Mouse (Mus musculus) bone marrow, adult 2 months (tissue): ENCODE results near the gene Tmem51. TPM values are rescaled to one million over a fixed set of nuclear protein-coding genes. Genes with fewer than 3 reads are reported as not detected.

Experiments used
- H3K27ac ChIP-seq: fragments of 200-500 bp; 2 replicates; pipeline ENCODE4 v1.5.1; 2012; ENCODE audit warnings: low read depth, mild to moderate bottlenecking, control low read depth, inconsistent platforms, low read length; ENCODE audit not compliant: control insufficient read depth, poor library complexity, insufficient read depth
- H3K4me1 ChIP-seq: fragments of 200-500 bp; 2 replicates; pipeline ENCODE4 v1.6.1; 2011; ENCODE audit warnings: low read length; ENCODE audit not compliant: control insufficient read depth, insufficient read depth
- H3K4me3 ChIP-seq: fragments of 200-500 bp; replicated peaks from 2 replicates; pipeline ENCODE3; 2011; ENCODE audit warnings: mild to moderate bottlenecking, low read depth, low read length, control low read depth; ENCODE audit not compliant: control insufficient read depth
- CTCF ChIP-seq: fragments of 200-500 bp; IDR thresholded peaks from 2 replicates; pipeline ENCODE4 v1.5.1; 2011; ENCODE audit warnings: low read length, control low read depth; ENCODE audit not compliant: control insufficient read depth, insufficient read depth
- POLR2A ChIP-seq: fragments of 200-500 bp; IDR thresholded peaks from 2 replicates; pipeline ENCODE4 v1.6.1; 2011; ENCODE audit warnings: low read depth, mild to moderate bottlenecking, control low read depth, low read length, borderline replicate concordance; ENCODE audit not compliant: control insufficient read depth
- WGBS: fragments of 180-500 bp; shearing (Covaris S2); methylation state at CpG from one replicate; pipeline ENCODE4 v1.1.7; 2018; 5-methylcytosine and 5-hydroxymethylcytosine counted together
- polyA plus RNA-seq: library from polyadenylated mRNA; stranded (reverse); fragments of >200 nt; gene quantifications from 2 replicates; pipeline ENCODE4 v1.2.4, GENCODE M21; 2011; ENCODE audit warnings: low replicate concordance; ENCODE audit not compliant: missing spikeins, insufficient read depth, insufficient read length

Gene Tmem51
- polyA plus RNA-seq, 1 experiment = 5.9 TPM

GRCm38 (mm10) chr4:142077572-142078271 is 6.4 kb downstream of the Tmem51 start:
- Histone ChIP-seq H3K4me3 (no peak overlapping the region), H3K27ac (no peak overlapping the region), H3K4me1 (peaks cover 9% of the 10 kb centered on the region)
- 15% methylated on average over 18 of the region's 18 CpGs for WGBS
- TF ChIP-seq POLR2A = no peak
- no peak for TF ChIP-seq CTCF

DNA sequence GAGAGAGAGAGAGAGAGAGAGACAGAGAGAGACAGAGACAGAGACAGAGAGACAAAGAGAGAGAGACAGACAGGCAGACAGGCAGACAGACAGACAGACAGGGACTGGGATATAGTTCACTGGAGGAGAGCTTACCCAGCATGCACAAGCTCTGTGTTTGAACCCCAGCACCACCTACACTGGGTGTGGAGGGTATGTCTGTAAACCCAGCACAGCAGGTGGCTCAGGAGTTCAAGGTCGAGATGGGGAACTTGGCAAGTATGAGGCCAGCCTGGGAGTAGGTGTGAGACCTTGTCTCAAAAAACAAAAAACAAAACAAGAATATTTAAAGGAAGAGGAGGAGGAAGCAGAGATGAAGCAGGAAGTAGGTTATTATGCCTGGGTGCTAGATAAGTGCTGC is 7.2 kb downstream of the Tmem51 start:
- Histone ChIP-seq H3K4me1 (peaks cover 9% of the 10 kb centered on the region), H3K4me3 (no peak overlapping the region), H3K27ac (no peak overlapping the region)
- TF ChIP-seq POLR2A (no peak), CTCF (no peak)
- WGBS = 21% methylated on average over 1 of the region's 1 CpGs

DNA sequence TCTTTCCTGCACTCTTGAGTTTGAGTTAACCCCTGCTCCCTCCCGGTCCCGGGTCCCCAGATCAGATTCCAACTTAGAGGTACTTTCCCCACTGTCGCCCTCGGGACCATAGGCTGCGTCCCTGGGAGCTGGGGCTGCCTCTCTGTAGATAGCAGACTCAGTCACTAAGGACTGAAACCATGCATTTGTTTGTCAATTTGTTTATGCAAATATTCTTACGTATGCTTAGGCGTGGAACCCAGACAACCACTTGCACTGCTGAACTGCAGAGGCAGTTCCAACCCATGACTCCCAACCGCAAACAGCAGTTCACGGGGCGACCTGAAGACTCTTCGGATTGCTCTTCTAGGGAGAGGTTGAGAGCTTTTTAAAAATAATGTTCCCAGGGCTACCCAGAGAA is 8.2 kb downstream of the Tmem51 start:
- WGBS = 87% methylated on average over 11 of the region's 11 CpGs

DNA sequence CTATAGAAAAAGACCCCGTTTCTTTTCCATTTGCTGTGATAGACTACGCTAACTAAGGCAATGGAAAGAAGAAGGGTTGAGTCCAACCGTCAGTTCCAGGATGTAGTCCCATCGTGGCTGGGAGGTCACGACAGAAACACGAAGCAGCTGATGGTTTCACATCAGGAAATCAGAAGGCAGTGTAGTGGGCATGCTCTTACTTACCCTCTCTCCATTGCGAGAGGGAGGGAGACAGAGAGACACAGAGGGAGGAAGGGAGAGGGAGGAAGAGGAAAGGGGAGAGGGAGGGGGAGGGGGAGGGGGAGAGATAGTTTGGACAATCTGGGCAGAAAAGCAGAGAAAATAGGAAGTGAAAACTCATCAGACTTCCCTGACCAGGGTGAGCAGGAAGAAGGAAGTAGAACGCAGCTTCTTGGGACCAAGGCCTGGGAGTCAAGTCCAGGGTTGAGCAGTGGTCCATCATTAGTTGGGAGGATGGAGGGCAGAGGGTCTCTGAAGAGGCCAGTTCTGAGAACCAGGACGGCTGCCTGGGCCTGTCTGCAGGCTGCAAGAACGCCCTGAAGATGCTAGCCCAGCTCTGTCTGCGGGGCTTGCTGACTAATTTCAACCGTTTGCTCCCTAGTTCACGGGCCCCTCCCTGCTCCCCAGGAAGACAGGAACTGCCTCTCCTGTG is 9.9 kb downstream of the Tmem51 start:
- no peak overlapping the region for H3K4me3 ChIP-seq
- H3K4me1 ChIP-seq = peaks cover 6% of the 10 kb centered on the region
- TF ChIP-seq POLR2A = no peak
- TF ChIP-seq CTCF = no peak
- peak overlapping the region; percentile 63 for H3K27ac ChIP-seq
- WGBS = 16% methylated on average over 13 of the region's 13 CpGs

More for the DNA sequence above, 8.2 kb downstream of the Tmem51 start:
- H3K4me3 ChIP-seq = no peak overlapping the region
- TF ChIP-seq CTCF (no peak), POLR2A (no peak)
- no peak overlapping the region for H3K27ac ChIP-seq
- H3K4me1 ChIP-seq = peaks cover 9% of the 10 kb centered on the region

GRCm38 (mm10) chr4:142071243-142071991 is 12.7 kb downstream of the Tmem51 start:
- Histone ChIP-seq H3K4me3 (no peak overlapping the region), H3K27ac (no peak overlapping the region), H3K4me1 (peaks cover 3% of the 10 kb centered on the region)
- TF ChIP-seq POLR2A = no peak
- no peak for TF ChIP-seq CTCF
- 21% methylated on average over 18 of the region's 18 CpGs for WGBS

DNA sequence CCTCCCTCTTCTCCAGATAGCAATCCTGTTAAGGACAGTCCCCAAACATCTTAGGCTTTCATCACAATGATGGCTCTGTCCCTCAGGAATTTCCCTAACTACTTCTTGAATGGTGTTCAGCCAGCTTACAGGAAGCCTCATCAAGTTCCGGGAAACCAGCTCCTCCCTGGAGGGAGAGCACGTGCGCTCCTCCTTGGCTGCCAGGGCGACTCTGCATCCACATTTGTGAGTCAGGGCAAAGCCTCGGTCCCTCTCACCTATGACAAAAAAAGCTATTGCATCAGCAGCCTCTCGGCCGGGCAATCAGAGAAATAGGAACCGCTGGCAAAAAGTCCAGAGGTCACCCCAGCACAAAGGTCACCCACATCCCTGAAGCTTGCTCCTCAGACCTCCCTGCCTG is 13.3 kb downstream of the Tmem51 start:
- H3K27ac ChIP-seq = no peak overlapping the region
- no peak for TF ChIP-seq CTCF
- TF ChIP-seq POLR2A = no peak
- no peak overlapping the region for H3K4me3 ChIP-seq
- H3K4me1 ChIP-seq = peaks cover 3% of the 10 kb centered on the region
- WGBS = 26% methylated on average over 8 of the region's 8 CpGs

DNA sequence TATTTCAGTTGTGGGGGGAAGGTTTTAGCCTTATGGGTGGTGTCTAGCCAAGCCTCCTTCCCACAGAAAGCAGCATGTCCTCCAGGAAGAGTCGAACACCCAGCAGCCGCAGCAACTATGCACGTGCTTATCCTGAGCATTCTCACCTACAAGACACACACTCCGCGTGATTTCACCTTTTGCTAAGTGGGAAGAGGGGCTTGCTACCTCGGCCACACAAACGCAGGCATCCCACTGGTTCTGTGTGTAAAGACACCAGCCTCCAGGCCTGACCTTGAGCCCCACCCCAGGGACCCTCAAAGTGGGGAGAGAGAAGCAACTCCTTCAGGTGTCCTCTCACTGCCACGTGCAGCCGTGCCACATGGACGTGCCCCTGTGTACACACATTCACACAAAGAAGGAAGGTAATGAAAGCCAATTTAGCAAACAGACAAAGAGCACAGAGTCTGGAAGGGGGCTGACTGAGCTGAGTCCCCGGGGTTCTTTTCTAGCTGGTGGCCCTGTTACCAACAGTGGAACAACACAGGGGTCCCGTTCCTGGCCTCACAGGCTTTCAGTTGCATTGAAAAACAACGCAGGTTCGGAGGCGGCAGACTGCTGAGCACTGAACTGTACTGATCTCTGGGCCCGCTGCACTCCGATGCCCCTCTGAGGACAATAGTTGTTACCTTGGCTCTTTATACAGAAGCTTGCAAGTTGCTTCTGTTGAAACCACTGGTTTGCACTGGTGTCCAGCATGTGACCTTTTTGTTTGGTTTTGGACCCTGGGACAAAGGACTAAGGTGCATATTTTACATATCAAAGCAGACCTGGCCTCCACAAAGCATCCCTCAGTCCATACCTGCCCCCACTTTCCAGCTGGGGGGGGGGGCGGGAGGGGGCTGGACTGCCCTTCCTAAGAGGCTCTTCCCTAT is 14.9 kb downstream of the Tmem51 start:
- no peak overlapping the region for H3K27ac ChIP-seq
- H3K4me3 ChIP-seq = no peak overlapping the region
- 78% methylated on average over 18 of the region's 18 CpGs for WGBS
- peaks cover 3% of the 10 kb centered on the region; the same call in 1 of the 2 replicates for H3K4me1 ChIP-seq
- TF ChIP-seq CTCF (no peak), POLR2A (no peak)
